Mouse (Mus musculus): Measurements from ENCODE around the gene Usp29.

DNA sequence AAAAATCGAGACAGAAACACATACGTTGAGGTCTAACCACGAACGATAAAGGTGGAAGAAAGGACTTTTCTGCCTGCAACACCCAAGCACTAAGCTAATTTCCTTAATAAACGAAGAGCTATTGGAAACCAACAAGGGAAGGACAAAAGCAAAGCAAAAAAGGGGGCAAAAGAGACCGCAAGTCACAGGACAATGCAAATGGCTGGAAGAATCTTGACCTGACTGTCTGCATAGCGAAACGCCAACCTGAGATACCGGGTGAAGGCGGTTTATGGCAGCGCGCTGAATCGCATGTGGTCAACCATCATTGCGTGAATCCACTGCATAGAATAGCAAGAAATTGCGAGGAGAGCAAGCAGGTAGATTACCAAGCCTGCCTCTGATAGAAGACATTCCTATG lies 423 bp downstream of the Usp29 start:
- TF ChIP-seq CTCF (IDR thresholded peaks at IDR 0.05; ENCODE audit: borderline replicate concordance, insufficient read depth, low read depth, low read length) (no peak), POLR2A (IDR thresholded peaks at IDR 0.05; ENCODE audit: borderline replicate concordance, insufficient read depth, low read length) (no peak)

Measured in cerebellum, adult 2 months (tissue).